Mouse (Mus musculus) thymus, postnatal 14 days (tissue): ENCODE results near the gene Gpr82.

Source experiments
- DNase-seq: peaks from one replicate; pipeline ENCODE4 v3.0.0; 2021

Gene Gpr82

GRCm38 (mm10) chrX:13661063-13661462, at the start of gene Gpr82:
Gene Gpr82 (plus strand): TSS chrX:13661363.
- no peak for DNase-seq

DNA sequence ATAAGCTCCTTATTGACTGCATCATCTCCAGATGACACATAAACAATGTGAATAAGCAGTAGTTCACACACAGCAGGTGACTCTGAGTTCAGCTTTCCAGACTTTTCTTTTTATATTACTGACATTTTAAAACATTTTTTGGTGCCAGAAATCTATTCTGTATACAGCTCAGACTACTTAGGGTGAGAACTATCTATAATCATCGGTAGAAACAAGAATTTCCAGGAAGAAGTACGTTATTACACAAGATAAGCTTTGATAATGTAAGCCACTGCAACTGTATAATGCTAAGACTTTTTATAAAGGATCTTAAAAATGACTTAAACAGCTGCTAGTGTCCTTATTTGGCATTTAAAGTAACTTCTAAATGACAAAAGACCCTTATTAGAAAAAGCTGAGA, 49.0 kb upstream of the Gpr82 start:
- no peak for DNase-seq

- no peak for DNase-seq
Observed at GRCm38 (mm10) chrX:13616726-13617125, 44.4 kb upstream of the Gpr82 start.

- no peak for DNase-seq
Observed at GRCm38 (mm10) chrX:13617294-13617693, 43.9 kb upstream of the Gpr82 start.

DNA sequence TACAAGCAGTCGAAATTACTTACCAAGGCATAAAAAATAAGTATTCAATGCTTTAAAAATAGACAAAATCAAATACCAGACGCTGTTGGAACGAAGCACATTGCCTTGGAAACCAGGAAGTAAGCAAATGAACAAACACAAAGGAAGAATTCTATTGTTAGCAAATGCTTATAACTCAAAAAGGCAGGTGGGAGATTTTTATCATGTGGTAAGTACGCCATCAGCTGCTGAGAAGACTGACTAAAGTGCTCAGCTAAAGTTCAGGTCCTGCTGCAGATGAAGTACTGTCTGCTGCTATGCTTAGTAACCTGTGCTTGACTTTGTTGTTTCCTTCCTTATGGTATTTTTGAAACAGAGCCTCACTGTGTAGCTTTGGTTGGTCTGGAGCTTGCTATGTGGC, 42.7 kb upstream of the Gpr82 start:
- peak; percentile 12 for DNase-seq

GRCm38 (mm10) chrX:13621473-13621872, 39.7 kb upstream of the Gpr82 start:
- DNase-seq: no peak

DNA sequence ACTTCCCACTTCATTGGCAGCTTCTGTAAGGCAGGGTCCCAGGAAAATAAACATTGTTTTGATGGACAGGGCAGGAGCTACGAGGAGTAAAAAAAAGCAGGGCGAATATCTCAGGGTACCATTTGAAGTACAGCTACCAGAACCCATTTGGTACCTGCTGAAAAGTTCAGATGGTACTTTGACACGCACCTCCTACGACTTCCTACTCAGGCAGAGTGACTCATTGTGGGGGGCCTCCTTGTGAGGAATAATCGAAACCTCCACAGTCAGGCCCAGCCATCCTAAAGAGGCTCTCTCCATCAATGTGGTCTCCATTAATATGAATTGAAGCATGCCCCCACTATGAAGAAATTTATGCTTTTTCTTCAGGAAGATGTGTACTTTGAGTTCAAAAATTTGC, 38.5 kb upstream of the Gpr82 start:
- DNase-seq: no peak

DNA sequence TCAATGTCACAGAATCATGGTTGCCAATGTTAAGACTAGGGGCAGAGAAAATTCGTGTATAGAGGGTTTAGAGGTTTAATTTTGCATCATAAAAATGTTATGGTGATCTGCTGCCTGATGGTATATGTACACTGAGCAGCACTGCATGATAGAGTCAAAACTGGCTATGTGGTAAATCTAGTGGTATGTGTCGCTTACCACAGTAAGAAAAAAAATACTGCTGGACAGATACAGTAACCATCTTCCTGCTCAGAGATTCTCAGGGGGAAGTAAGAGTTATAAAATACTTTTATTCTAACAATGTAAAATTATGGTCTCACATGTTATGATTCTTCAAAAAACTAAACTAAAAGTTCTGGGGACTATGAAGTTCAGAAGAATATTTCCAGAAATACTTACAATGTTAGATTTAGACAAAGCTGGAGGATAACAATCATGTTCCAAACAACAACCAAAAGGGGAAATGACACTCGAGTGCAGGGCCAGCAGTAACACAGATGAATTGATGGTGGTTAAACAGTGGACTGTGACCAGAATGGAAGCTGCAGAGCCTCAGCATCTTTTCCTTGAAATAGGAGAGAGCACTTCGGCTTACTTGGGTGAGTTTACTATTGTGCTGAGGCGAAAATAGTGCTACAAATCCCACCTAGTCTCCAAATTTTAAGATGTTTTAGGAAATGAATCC, 29.4 kb upstream of the Gpr82 start, which contains the start of gene Gpr34:
Gene Gpr34, plus strand, starts transcription at position 491 of the 685 bp plus-strand sequence.
- DNase-seq: no peak

GRCm38 (mm10) chrX:13636398-13636797, 24.8 kb upstream of the Gpr82 start:
- DNase-seq: no peak

- DNase-seq: no peak
Observed at GRCm38 (mm10) chrX:13638894-13639293, 22.3 kb upstream of the Gpr82 start.

- no peak for DNase-seq
Observed at GRCm38 (mm10) chrX:13651889-13652288, 9.3 kb upstream of the Gpr82 start.

GRCm38 (mm10) chrX:13652291-13652690, 8.9 kb upstream of the Gpr82 start:
- no peak for DNase-seq

- no peak for DNase-seq
Observed at GRCm38 (mm10) chrX:13655005-13655421, 6.2 kb upstream of the Gpr82 start.

GRCm38 (mm10) chrX:13655906-13656305, 5.3 kb upstream of the Gpr82 start:
- DNase-seq: peak; percentile 8

- peak; percentile 56 for DNase-seq
Observed at GRCm38 (mm10) chrX:13656721-13657120, 4.4 kb upstream of the Gpr82 start.

- no peak for DNase-seq
Observed at GRCm38 (mm10) chrX:13658616-13659140, 2.5 kb upstream of the Gpr82 start.

DNA sequence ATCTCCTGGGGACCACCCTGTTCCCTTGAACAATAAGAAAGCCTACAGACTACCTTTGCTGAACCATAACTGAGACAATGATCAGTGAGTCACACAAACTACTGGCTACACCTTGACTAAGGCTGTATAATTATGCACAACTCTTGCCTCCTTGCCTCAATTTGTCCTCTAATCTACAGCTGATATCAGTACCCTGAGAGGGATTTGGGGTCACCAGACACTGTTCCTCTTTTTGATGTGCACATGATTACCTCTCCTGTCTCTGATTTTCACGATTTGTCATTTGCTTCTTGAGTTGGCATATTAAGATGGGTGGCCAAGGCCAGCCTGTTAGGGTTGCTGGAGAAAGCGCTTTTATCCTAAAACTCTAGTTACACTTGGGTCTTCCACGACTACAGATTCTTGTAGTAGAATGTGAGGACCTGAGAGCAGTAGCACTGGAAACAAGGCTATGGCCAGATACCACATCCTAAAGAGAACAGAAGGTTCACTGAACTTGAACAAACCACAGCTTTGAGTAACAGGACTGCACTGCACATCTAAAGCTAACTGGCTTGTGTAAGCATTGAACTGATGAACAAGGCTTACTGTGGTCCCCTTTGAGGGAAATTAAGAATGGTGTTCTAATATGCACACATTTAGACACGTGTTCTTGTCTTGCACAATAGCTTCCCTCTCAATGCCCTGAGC, 1.8 kb upstream of the Gpr82 start:
- no peak for DNase-seq

- DNase-seq: no peak
Observed at GRCm38 (mm10) chrX:13668867-13669266, 7.7 kb downstream of the Gpr82 start.

- no peak for DNase-seq
Observed at GRCm38 (mm10) chrX:13670342-13670741, 9.2 kb downstream of the Gpr82 start.

- DNase-seq: no peak
Observed at GRCm38 (mm10) chrX:13673001-13673400, 11.8 kb downstream of the Gpr82 start.

DNA sequence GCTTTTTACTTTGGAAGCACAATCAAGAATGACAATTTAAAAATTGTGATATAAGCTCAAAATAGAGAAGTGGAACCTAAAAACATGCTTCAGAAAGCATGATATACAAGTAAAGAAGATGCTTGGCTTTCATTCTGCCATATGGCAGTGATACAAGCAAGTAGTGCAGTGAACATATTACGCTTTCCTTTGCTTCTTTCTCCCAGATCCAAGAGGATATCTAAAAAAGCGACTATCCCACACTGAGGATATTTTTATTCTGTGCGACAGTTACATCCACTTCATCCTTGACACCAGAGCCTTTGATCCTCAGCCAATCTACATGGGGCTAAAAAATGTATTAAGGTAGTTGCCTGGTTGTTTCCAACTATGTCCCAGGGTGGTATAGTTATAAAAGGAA, 20.6 kb downstream of the Gpr82 start:
- DNase-seq: no peak

- no peak for DNase-seq
Observed at GRCm38 (mm10) chrX:13686589-13686988, 25.4 kb downstream of the Gpr82 start.

DNA sequence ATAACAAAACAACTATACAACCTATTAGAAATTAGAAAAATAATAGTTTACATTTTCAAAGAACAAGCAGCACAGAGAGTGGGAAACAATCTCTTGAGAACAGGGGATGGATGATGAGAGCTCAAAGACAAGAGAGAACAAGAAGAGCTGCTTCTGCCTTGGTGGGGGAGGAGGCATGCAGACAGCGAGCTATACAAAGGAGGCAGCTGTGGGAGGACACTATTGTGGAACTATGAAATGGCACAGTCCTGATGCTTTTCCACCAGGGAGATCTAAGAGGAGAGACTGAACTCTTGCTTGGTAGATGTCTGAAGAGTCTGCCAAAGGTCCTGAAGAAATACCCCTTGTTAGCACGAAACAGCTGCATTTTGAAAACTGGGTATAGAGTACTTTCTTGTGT, 27.2 kb downstream of the Gpr82 start:
- no peak for DNase-seq

DNA sequence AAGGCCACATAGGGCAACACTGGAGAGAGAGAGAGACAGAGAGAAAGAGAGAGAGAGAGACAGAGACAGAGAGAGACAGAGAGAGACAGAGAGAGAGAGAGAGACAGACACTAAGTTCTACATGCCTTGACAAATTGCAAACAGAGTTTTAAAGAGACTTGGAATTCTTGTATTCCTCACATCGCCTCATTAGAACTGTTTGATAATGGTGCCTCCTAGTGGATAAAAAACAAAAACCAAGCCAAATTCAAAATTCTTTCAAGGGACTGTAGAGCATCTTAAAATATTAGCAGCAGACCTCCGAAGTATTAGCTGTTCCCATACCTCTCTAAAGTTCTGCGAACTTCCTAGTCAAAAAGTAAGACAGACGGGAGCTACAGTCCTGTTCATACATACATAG, 30.7 kb downstream of the Gpr82 start:
- no peak for DNase-seq
